Mouse (Mus musculus) yolk sac, embryonic 10.5 days (tissue): Measurements from ENCODE around the gene Fndc3a.

ENCODE experiments used
- DNase-seq: peaks from one replicate; pipeline ENCODE4 v3.0.0-alpha.2; 2017; ENCODE audit warnings: low spot score

The Fndc3a gene

GRCm38 (mm10) chr14:72671911-72672310 lies 37.9 kb downstream of the Fndc3a start:
- DNase-seq, result no peak

- DNase-seq, result no peak
These were observed 38.8 kb downstream of the Fndc3a start for GRCm38 (mm10) chr14:72670987-72671386.

- DNase-seq, result no peak
These were observed 60.5 kb downstream of the Fndc3a start for GRCm38 (mm10) chr14:72649268-72649667.

GRCm38 (mm10) chr14:72645512-72645911 lies 64.3 kb downstream of the Fndc3a start:
- DNase-seq, result no peak

- no peak for DNase-seq
These were observed 65.2 kb downstream of the Fndc3a start for GRCm38 (mm10) chr14:72644620-72645019.

- no peak for DNase-seq
These were observed 71.3 kb downstream of the Fndc3a start for GRCm38 (mm10) chr14:72638507-72638906.

- peak; percentile 7 for DNase-seq
These were observed 76.2 kb downstream of the Fndc3a start for GRCm38 (mm10) chr14:72633571-72633970.

- no peak for DNase-seq
These were observed 84.4 kb downstream of the Fndc3a start for GRCm38 (mm10) chr14:72625411-72625810.

GRCm38 (mm10) chr14:72604077-72604476 lies 105.7 kb downstream of the Fndc3a start:
- no peak for DNase-seq

- no peak for DNase-seq
These were observed 106.6 kb downstream of the Fndc3a start for GRCm38 (mm10) chr14:72603194-72603521.

GRCm38 (mm10) chr14:72602521-72603193 lies 107.1 kb downstream of the Fndc3a start:
- DNase-seq, result peak; percentile 89

GRCm38 (mm10) chr14:72601381-72602305 lies 108.2 kb downstream of the Fndc3a start:
- no peak for DNase-seq

- no peak for DNase-seq
These were observed 109.4 kb downstream of the Fndc3a start for GRCm38 (mm10) chr14:72600375-72600774.

- DNase-seq, result no peak
These were observed 110.6 kb downstream of the Fndc3a start for GRCm38 (mm10) chr14:72598976-72599740.

GRCm38 (mm10) chr14:72594191-72594590 lies 115.6 kb downstream of the Fndc3a start:
- no peak for DNase-seq

- DNase-seq, result no peak
These were observed 120.4 kb downstream of the Fndc3a start for GRCm38 (mm10) chr14:72589415-72589814.

GRCm38 (mm10) chr14:72582979-72583378 lies 126.8 kb downstream of the Fndc3a start:
- DNase-seq, result no peak

GRCm38 (mm10) chr14:72580991-72581390 lies 128.8 kb downstream of the Fndc3a start:
- no peak for DNase-seq

GRCm38 (mm10) chr14:72576283-72576682 lies 133.5 kb downstream of the Fndc3a start:
- DNase-seq, result no peak

GRCm38 (mm10) chr14:72563941-72564340 lies 145.9 kb downstream of the Fndc3a start:
- peak; percentile 20 for DNase-seq

- no peak for DNase-seq
These were observed 151.0 kb downstream of the Fndc3a start for GRCm38 (mm10) chr14:72558795-72559194.

- no peak for DNase-seq
These were observed 154.0 kb downstream of the Fndc3a start for GRCm38 (mm10) chr14:72555846-72556245.
